Mouse (Mus musculus): ENCODE measurements around the gene Fsip1.

GRCm38 (mm10) chr2:118245914-118246313 lies 10.9 kb downstream of the Fsip1 start:
- TF ChIP-seq POLR2A (IDR thresholded peaks at IDR 0.05; ENCODE audit: low read depth, low read length) (no peak), MEF2A (IDR thresholded peaks at IDR 0.05; ENCODE audit: borderline replicate concordance, low read depth, low read length) (no peak), E2F4 (IDR thresholded peaks at IDR 0.05; ENCODE audit: insufficient replicate concordance, low read depth, low read length) (no peak), UBTF (IDR thresholded peaks at IDR 0.05; ENCODE audit: low read depth, low read length) (no peak), MAX (IDR thresholded peaks at IDR 0.05; ENCODE audit: low read length) (no peak), ZNF384 (IDR thresholded peaks at IDR 0.05; ENCODE audit: low read depth, low read length) (no peak), CTCF (conservative IDR thresholded peaks at IDR 0.05 in 1 of 2, IDR thresholded peaks at IDR 0.05 in 1 of 2; ENCODE audit: low read depth in 2 of 2, low read length in 2 of 2) (peak; percentile 81 to 89), EP300 (IDR thresholded peaks at IDR 0.05; ENCODE audit: low read length) (no peak), SIN3A (IDR thresholded peaks at IDR 0.05; ENCODE audit: low read length) (no peak), MAFK (IDR thresholded peaks at IDR 0.05; ENCODE audit: insufficient replicate concordance, low read length) (no peak)

Data from CH12.LX (cell line).